Mouse (Mus musculus) cortical plate, adult 2 months (tissue): ENCODE data around the gene Tpst2.

Experiments
- CTCF ChIP-seq: fragments of 200-500 bp; IDR thresholded peaks from 2 replicates; pipeline ENCODE4 v1.5.1; 2011; ENCODE audit warnings: mild to moderate bottlenecking, control low read depth, low read length; ENCODE audit not compliant: insufficient read depth; ENCODE audit errors: extremely low read depth
- POLR2A ChIP-seq: fragments of 200-500 bp; IDR thresholded peaks from 2 replicates; pipeline ENCODE4 v1.6.1; 2011; ENCODE audit warnings: mild to moderate bottlenecking, low read length, control low read depth; ENCODE audit not compliant: insufficient read depth; ENCODE audit errors: extremely low read depth

- TF ChIP-seq CTCF (no peak), POLR2A (no peak)
These were observed 12.0 kb downstream of the Tpst2 start for GRCm38 (mm10) chr5:112288193-112289141.
